Mouse (Mus musculus) layer of hippocampus, postnatal 10 days (tissue): ENCODE measurements around the gene Spata45. TPM values are rescaled to one million over a fixed set of nuclear protein-coding genes. Genes with fewer than 3 reads are reported as not detected.
A peak's percentile ranks its signal among the peaks of the same experiment; 100 is the strongest.

Source experiments
- DNase-seq, 2 experiments: peaks; one replicate each; pipeline ENCODE4 v3.0.0; 2021; ENCODE audit warnings: low spot score in 2 of 2
- total RNA-seq, 2 experiments: library from RNA; stranded (reverse); gene quantifications; 2 replicates each; pipeline ENCODE4 v1.2.3; 2021

Spata45 gene
- total RNA-seq, 2 experiments from 2014 or later = not detected

DNA sequence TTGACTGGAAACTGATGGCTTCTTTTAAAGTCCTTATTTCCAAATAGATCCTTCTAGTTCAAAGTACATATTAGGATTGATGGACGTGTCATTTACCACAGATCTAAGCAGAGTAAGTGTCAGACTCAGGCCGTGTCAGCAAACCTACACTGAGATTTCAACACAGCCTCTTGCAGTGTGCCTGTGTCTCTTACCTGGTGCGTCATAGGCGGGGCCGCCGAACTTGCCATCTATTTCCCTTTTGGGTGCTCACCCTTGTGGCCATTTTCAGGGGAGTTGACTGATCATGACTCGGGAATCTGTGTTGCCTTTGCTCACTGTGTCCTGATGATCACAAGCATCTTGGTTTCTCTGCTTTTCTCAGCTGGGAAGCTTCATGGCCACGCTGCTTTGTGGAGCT lies 46.8 kb downstream of the Spata45 start:
- no peak for DNase-seq

DNA sequence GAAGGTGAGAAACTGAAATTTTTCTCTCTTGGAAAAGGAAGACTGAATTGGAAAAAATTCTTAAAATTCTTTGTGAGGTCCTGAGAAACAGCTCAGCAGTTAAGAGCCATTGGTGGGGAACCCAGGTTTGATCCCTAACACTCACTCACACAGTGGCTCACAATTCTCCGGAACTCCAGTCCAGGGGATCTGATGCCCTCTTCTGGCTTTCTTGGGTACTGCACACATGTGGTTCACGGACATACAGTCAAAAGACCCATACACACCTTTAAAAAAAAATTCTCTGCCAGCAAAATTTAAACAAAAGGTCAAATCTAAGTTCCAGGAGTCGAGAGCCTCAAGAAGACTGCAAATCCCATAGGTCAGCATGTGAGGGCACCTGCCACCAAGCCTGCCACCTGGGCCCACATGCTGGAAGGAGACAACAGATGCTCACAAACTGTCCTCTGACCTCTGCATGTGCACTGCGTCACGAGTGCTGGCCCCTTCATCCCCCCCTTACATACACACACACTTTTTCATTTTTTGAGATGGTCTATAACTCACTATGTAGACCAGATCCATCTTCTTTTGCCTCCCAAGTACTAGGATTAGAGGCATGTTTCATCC lies 48.6 kb downstream of the Spata45 start:
- DNase-seq = peak; percentile 75 to 77

DNA sequence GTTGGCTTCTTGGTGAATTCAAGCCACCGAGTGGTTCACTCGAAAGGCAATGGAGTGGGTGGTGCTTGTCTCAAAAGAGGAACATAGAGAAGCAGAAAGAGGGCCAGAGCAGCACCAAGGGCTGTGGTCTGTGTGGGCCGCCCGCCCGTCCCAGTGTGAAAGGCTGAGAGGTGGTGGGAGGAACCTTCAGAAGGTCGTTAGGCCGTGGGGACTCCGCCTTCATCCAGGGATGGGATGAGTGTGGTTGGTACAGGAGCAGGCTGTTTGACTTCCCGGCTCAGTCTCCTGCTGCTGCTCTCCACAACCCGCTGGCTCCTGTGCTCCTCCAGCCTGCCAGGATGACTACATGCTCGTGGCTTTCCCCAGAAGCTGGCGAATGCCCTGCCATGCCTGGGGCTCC lies 49.2 kb downstream of the Spata45 start:
- no peak for DNase-seq

DNA sequence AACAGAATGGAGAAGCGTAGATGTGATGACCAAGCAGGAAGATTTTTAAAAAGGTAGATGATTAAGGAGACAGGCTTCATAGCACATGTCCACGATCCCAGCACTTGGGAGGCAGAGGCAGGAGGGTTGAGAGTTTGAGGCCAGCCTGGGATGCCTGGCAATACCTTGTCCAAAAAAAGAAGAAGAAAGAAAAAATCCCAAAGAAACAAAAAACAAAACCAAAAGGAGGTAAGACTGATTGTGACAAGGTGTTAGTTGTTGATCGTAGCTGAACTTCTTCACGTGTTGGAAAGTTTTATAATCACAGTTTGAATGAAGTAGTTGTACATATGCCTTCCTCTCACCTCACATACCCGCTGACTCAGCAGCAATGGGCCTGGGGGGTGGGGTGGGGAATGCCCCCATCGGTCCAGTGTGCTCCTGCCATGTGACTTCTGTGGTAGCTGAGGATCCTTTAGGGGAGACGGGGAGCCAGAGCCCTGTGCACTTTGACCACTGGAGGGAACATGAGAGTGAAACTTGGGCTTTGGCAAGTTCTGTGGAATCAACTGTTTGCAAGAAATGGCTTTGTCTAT lies 50.0 kb downstream of the Spata45 start:
- no peak for DNase-seq

DNA sequence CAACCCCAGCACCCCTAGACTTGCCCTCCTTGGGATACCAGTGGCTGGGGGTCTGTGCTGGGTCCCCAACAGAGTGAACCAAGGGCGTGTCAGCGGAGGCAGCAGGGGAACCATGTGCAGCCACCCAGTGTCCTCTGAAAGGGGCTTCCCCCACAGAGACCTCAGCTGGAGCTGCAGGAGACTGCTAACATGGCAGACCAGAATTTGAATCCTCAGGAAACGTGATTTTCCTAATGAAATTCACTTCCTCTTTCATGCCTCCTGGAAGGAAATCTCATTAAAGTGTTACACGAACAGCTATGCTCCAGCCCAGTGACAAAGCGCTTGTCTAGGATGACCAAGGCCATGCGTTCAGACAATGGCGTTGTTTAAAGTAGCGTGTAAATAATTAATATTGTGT lies 50.5 kb downstream of the Spata45 start:
- DNase-seq = no peak

DNA sequence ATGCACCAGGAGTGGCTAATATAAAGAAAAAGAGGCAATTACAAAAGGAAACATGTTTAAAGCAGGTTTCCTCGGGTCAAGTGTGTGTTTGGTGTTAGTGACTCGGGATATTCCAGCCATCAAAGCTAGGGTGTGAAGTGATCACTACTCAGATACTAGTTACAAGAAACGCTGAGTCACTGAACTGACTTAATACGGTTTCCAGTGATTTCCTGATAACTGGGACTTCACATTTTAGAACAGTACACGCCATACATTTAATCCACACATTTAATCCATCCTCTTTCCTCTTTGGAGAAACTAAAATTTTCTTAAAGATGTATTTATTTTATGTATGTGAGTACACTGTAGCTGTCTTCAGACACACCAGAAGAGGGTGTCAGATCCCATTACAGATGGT lies 51.5 kb downstream of the Spata45 start:
- DNase-seq = no peak

DNA sequence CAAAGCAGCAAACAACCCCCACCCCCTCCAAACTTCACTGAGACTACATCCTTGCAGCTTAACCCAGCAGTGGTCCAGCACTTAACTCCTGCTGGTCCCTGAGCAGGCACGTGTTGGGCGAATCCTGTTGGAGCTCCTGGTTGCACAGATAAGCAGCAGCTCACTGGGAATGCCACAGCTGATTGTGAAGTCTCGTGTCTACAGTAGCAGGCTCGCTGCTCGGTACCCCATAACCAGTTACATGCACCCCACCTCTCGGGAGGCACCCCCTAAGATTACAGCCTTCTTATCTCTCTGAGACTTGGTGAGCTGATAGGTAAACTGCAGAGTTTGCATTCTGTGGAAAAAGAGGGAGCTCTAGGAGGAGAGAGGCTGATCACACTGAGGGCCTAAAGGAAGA lies 52.9 kb downstream of the Spata45 start:
- DNase-seq = no peak

DNA sequence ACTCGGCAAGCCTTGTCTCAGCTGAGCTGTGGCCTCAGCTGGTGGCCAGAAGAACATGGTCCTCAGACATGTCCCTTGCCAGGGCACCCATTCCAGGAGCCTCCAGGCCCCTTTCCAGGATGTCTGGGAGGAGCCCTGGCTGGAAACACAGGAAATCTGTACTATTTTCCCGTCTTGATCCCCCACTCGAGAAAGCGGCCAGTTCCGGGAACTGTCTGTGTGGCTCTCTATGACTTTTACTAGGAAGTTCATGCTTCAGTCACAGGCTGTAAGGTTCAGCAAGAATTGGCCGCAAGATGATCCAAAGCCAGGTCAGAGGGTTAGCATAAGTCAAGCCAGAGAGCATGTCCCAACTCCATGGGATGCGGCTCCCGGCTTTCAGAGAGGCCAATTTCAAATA lies 55.6 kb downstream of the Spata45 start:
- DNase-seq = no peak

Other genes starting within 250 kb of the Spata45 start
- gene Rps6kc1, start 124.9 kb upstream of the Spata45 start, total RNA-seq = 10 to 100 TPM; 59.9 to 66.0 TPM
- gene Angel2, start 111.5 kb upstream of the Spata45 start, total RNA-seq = 10 to 100 TPM; 47.9 to 50.6 TPM
- gene Vash2, start 57.3 kb upstream of the Spata45 start, total RNA-seq = 10 to 100 TPM; 14.9 to 15.2 TPM
- gene Flvcr1, start 10.5 kb upstream of the Spata45 start, total RNA-seq = 10 to 100 TPM; 20.1 to 26.2 TPM
- 10 to 100 TPM; 27.5 to 35.0 TPM for gene Tatdn3, start 26.3 kb downstream of the Spata45 start, total RNA-seq
- gene Nsl1, start 26.4 kb downstream of the Spata45 start, total RNA-seq = 1 to 10 TPM; 1.6 to 2.2 TPM
- gene Batf3, start 61.2 kb downstream of the Spata45 start, total RNA-seq = 1 to 10 TPM in 1 of 2 experiments, under 1 TPM in 1; 0.74 to 1.4 TPM
- gene Fam71a, start 128.2 kb downstream of the Spata45 start, total RNA-seq = not detected
- under 1 TPM; 0.27 to 0.73 TPM for gene Atf3, start 181.4 kb downstream of the Spata45 start, total RNA-seq